Mouse (Mus musculus): ENCODE data around the gene Adgrg5.

The Adgrg5 gene

GRCm38 (mm10) chr8:94967554-94967953 is 44.1 kb downstream of the Adgrg5 start:
- peak; percentile 98 for DNase-seq (ENCODE audit: low read depth)

GRCm38 (mm10) chr8:94973270-94973669 is 49.8 kb downstream of the Adgrg5 start:
- peak; percentile 75 for DNase-seq (ENCODE audit: low read depth)

- no peak for DNase-seq (ENCODE audit: low read depth)
Observed at GRCm38 (mm10) chr8:94973786-94974185, 50.3 kb downstream of the Adgrg5 start.

GRCm38 (mm10) chr8:94974467-94975165 is 51.1 kb downstream of the Adgrg5 start, which contains the start of gene Adgrg1:
Gene Adgrg1 (plus strand): TSS chr8:94974751.
- no peak for DNase-seq (ENCODE audit: low read depth)

GRCm38 (mm10) chr8:94976651-94977417 is 53.3 kb downstream of the Adgrg5 start:
- DNase-seq (ENCODE audit: low read depth) = peak; percentile 81

GRCm38 (mm10) chr8:94978131-94978530 is 54.6 kb downstream of the Adgrg5 start:
- DNase-seq (ENCODE audit: low read depth) = no peak

GRCm38 (mm10) chr8:94978593-94979319 is 55.3 kb downstream of the Adgrg5 start:
- peak; percentile 92 for DNase-seq (ENCODE audit: low read depth)

- DNase-seq (ENCODE audit: low read depth) = no peak
Observed at GRCm38 (mm10) chr8:94980176-94980575, 56.7 kb downstream of the Adgrg5 start.

- DNase-seq (ENCODE audit: low read depth) = peak; percentile 77
Observed at GRCm38 (mm10) chr8:94980976-94981375, 57.5 kb downstream of the Adgrg5 start.

GRCm38 (mm10) chr8:94981848-94982247 is 58.4 kb downstream of the Adgrg5 start:
- DNase-seq (ENCODE audit: low read depth) = no peak

- DNase-seq (ENCODE audit: low read depth) = no peak
Observed at GRCm38 (mm10) chr8:94983146-94983545, 59.7 kb downstream of the Adgrg5 start.

GRCm38 (mm10) chr8:94983881-94984516 is 60.5 kb downstream of the Adgrg5 start:
- DNase-seq (ENCODE audit: low read depth) = peak; percentile 93

- DNase-seq (ENCODE audit: low read depth) = peak; percentile 94
Observed at GRCm38 (mm10) chr8:94985023-94985422, 61.5 kb downstream of the Adgrg5 start.

GRCm38 (mm10) chr8:94986676-94987075 is 63.2 kb downstream of the Adgrg5 start:
- DNase-seq (ENCODE audit: low read depth) = peak; percentile 66

- no peak for DNase-seq (ENCODE audit: low read depth)
Observed at GRCm38 (mm10) chr8:94987553-94987952, 64.1 kb downstream of the Adgrg5 start.

- DNase-seq (ENCODE audit: low read depth) = no peak
Observed at GRCm38 (mm10) chr8:94988619-94989018, 65.1 kb downstream of the Adgrg5 start.

- no peak for DNase-seq (ENCODE audit: low read depth)
Observed at GRCm38 (mm10) chr8:94989711-94990110, 66.2 kb downstream of the Adgrg5 start.

GRCm38 (mm10) chr8:94990598-94991453 is 67.3 kb downstream of the Adgrg5 start:
- DNase-seq (ENCODE audit: low read depth) = no peak

GRCm38 (mm10) chr8:94991454-94991994 is 68.0 kb downstream of the Adgrg5 start:
- no peak for DNase-seq (ENCODE audit: low read depth)

GRCm38 (mm10) chr8:94992010-94992409 is 68.5 kb downstream of the Adgrg5 start:
- DNase-seq (ENCODE audit: low read depth) = no peak

- DNase-seq (ENCODE audit: low read depth) = no peak
Observed at GRCm38 (mm10) chr8:94992534-94992933, 69.0 kb downstream of the Adgrg5 start.

All from 416B (cell line).